Mouse (Mus musculus) neural tube, embryonic 10.5 days (tissue): ENCODE measurements around the gene Hfe.

ENCODE experiments used
- DNase-seq: peaks from one replicate; pipeline ENCODE4 v3.0.0-alpha.2; 2017; ENCODE audit warnings: low spot score; ENCODE audit errors: extremely low spot score

Hfe gene

DNA sequence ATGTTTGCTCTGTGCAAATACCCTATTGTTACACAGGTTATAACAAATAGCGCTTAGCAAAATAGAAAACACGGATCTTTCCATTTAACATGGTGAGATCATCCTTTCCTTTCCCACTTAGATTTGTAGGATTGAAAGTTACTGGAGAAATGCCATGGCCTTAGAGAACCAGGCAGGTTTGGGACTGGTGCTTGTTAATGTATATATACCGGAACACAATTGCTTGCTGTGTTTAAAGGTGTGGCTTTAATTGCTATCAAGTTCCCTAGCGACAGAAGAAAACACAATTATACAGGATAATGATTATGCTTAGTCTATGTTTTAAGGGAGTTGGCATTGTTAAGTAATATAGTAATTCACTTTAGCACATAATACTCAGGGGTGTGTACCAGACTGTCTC lies 23.5 kb downstream of the Hfe start:
- DNase-seq = no peak

DNA sequence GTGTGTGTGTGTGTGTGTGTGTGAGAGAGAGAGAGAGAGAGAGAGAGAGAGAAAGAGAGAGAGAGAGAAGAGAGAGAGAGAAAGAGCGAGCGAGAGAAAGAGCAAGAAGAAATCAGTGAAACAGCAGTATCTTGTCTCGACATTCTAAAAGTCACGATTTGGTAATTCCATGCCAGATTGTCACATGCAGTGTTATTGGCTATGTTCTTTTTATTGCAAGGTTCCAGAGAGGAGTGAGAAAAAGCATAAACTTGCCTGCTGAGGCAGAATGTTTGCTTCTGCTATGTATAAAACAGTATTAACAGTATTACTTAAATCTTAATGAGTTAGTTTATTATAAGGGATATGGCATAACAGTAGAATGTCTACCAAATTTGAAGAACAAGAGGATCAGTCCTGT lies 24.7 kb downstream of the Hfe start:
- no peak for DNase-seq

DNA sequence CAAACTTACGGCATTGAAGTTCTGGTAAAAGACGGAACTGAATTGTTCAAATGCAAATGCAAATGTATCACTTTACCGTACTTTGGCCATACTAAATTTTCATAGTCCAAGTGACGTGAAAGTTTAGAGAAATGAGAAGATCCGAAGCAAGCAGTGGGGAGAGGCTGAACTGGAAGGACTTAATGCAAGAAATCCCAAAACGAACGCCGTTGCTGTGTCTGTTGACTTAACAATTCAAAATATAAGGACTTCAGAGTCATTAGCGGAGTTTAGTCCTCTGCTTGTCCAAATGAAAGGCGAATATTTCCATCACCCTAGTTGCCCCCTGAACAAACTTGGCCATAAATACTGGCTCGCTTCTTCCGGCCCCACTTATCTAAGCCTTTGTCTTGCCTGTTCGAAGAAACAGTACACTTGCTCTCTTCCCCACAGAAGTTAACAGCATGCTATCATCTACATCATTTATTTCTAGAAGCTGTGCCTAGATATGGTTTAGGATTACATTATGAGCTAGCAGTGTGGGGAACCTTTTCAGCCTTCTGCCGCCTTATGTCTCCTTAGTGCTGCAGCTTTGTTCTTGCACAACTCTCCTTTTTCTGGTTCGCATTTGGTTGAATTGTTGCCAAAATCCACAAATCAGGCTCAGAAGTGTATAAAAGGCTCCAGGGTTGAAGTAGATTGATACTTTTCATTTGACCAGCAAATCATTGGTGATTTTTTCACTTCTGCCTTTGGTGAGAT lies 25.4 kb downstream of the Hfe start:
- DNase-seq = peak; percentile 49

DNA sequence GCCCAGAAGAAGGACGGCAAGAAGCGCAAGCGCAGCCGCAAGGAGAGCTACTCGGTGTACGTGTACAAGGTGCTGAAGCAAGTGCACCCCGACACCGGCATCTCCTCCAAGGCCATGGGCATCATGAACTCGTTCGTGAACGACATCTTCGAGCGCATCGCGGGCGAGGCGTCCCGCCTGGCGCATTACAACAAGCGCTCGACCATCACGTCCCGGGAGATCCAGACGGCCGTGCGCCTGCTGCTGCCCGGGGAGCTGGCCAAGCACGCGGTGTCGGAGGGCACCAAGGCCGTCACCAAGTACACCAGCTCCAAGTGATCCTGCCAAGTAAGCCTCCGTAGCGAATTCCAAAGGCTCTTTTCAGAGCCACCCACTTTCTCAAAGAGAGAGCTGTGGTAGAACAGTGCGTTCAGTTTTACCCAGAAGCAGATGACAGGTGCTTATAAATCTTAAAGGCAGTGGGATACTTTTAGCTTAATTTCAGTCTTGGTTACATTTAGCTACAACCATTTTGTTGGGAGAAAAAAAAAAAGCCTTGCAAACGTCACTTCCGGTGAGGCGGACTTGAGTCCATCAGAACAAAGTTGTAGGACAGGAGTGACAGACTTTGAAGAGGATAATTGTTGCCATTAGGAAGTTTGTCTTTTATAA lies 26.2 kb downstream of the Hfe start:
- peak; percentile 51 for DNase-seq

DNA sequence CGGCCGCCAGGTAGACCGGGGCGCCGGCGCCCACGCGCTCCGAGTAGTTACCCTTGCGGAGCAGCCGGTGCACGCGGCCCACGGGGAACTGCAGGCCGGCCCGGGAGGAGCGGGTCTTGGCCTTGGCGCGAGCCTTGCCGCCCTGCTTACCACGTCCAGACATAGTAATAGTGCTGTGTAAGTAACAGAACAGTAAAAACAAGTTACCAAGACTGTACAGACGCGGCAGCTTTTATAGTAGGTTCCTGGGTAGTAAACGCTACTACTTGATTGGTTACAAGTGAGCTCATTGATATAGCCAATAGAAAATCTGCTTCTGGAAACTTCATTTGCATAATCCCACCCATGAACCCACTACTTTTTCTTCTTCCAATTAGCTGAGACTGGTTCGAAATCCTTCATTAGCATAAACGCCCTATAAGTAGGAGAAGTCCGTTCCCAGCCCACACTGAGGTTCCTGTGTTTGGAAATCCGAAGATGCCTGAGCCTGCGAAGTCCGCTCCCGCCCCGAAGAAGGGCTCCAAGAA lies 26.8 kb downstream of the Hfe start, which contains the start of the genes Hist1h2ac and Hist1h2bc:
Gene Hist1h2ac (minus strand): TSS at position 194 of the 527 bp plus-strand sequence.
Gene Hist1h2bc (plus strand): TSS at position 445 of the 527 bp plus-strand sequence.
- peak; percentile 81 for DNase-seq

DNA sequence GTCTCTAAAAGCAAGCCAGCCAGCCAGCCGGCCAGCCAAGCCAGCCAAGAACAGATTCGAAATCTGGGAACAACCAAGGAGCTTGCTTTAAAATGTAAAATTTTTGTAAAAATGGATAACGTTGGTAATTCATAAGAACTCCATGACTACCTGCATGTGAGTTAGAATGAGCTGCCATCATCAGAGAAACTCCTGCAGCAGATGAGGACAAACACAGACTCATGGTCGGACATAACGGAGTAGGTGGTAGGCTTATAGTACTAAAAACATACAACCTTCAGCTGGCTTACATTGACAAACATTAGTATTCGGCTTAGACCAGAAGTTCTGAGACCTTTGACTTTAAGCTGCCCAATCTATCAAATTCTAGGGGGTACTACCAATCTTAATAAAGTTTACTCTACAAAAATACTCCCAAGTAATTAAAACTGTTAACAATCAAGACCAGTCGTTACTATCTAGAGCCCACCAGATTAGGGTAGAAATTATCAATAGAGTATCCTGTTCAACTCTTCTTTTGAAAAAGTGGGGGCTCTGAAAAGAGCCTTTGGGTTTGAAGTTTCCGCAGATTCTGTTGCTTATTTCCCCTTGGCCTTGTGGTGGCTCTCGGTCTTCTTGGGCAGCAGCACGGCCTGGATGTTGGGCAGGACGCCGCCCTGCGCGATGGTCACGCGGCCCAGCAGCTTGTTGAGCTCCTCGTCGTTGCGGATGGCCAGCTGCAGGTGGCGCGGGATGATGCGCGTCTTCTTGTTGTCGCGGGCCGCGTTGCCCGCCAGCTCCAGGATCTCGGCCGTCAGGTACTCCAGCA lies 27.5 kb downstream of the Hfe start:
- DNase-seq = peak; percentile 57

DNA sequence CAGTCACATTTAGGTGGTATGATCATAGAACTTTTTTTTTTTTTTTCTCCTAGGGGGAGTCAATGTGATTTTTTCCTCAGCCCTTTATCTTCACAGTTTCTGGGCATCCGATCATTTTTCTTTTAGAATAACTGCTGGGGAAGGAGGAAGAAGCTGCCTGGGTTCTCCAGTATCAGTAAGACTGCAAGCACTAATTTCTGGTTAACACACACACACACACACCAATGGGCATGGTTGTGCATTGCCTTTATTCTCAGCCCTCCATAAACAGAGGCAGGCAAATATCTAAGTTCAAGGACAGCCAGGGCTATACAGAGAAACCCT lies 28.1 kb downstream of the Hfe start:
- DNase-seq = no peak

DNA sequence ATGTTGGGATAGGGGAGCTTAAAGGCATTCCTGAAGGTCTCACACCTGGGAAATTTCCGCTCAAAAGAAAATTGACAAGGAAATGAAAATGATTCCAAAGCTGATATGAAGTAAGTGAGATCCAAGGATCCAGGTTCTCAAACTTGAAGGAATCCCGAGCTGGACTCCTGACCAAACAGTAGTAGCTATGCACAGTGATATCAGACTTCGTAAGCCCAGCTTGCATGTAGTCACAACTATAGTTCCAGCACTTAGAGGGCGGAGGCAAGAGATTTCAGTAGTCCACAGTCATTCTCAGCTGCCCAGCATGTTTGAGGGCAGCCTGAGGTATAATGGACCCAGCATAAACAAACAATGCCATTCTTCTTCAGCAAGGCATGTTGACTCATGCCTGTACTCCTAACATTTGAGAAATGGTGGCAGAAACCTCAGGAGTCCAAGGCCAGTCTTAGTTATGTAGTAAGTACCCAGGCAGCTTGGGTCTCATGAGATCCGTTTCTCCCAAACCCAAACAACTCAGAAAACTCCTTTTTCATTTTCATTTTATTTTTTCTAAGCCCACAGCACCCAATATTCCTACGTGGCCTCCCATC lies 28.6 kb downstream of the Hfe start:
- DNase-seq = no peak

DNA sequence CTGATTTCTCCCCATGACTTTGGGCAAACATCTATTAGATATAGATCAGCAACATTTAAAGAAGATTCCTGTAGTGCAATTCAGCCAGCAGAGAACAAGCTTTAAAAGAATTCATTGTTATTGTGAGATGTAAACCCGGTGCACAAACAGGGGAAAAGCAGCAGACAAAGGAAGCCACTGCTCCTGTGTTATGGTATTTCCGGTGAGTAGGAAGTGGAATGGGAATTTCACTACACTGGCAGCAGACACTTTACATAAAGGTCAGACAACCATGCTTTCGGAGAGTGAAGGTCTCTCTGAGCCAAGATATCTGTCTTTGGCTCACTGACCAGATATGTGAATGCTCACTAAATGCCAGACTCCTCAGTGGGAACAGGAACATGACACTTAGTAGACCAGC lies 48.1 kb downstream of the Hfe start:
- no peak for DNase-seq

DNA sequence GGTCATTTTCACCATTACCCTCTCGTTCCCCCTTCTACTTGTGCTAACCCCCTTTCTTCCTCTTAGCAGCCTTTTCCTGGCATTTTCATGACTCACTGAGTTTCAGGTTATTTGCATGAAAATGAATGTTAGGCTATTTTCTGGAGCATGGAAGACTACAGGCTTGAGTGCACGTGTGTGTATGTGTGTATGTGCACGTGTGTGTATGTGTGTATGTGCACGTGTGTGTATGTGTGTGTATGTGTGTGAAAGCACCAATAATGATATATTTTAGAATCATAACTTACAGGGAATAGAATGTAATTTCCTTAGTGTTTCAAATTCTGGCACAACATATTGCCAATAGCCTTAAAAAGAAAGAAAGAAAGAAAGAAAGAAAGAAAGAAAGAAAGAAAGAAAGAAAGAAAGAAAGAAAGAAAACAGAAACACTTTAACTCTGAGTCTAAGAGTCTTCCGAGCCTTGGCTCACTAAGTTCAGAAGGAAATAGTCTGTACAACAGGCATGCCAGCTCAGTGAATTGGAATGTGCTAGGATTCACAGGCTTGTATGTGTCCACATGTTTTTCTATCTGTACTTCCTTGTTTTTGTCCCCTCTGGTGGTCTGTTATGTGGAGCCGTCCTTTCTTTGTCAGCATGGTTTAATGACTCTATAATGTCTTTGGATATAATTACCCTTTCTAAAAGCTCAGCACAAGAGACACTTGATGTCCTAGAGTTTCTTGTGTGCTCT lies 50.9 kb downstream of the Hfe start:
- no peak for DNase-seq
